In genomic region chr3:68790466-68790865, GRCm38 (mm10) we compare ENCODE assay signal across 18 mouse cellular contexts.
"Had no signal": no experiment of that assay in that cellular context is flagged by ENCODE, and none has a peak within 500 bp of the region (broad histone marks: within the 10 kb centered on the region; RNA-seq: fewer than 3 reads in every experiment).

No protein-coding gene starts in this region.

- H3K4me2 ChIP-seq: liver, embryonic 15.5 days; lung, embryonic 15.5 days; midbrain, embryonic 11.5 days; midbrain, embryonic 13.5 days; neural tube, embryonic 12.5 days; stomach, embryonic 15.5 days had no signal

- H3K9ac ChIP-seq: liver, embryonic 15.5 days; liver, postnatal 0 days; lung, embryonic 15.5 days; midbrain, embryonic 13.5 days; neural tube, embryonic 12.5 days; stomach, embryonic 15.5 days had no signal

- H3K36me3 ChIP-seq: liver, embryonic 15.5 days; lung, embryonic 15.5 days; midbrain, embryonic 13.5 days; neural tube, embryonic 12.5 days; stomach, embryonic 15.5 days had no signal

- H3K27ac ChIP-seq: liver, embryonic 15.5 days; macrophage; midbrain, embryonic 13.5 days; neural tube, embryonic 12.5 days; stomach, embryonic 15.5 days; stomach, postnatal 0 days had no signal

- H3K9me3 ChIP-seq: liver, embryonic 15.5 days; lung, embryonic 15.5 days; midbrain, embryonic 13.5 days; neural tube, embryonic 12.5 days; stomach, embryonic 15.5 days had no signal

- DNase-seq: liver, postnatal 0 days; lung, adult 2 months; lung, postnatal 14 days; lung, postnatal 36 days; right cerebral cortex, postnatal 14 days; thymus, adult 2 months; thymus, postnatal 25 days; thymus, postnatal 4 days had no signal

- ATAC-seq: liver, postnatal 0 days; lung, postnatal 0 days; midbrain, embryonic 13.5 days; midbrain, embryonic 16.5 days had no signal

- H3K4me1 ChIP-seq: liver, embryonic 15.5 days; stomach, embryonic 15.5 days had no signal

- H3K4me3 ChIP-seq: liver, embryonic 15.5 days; lung, embryonic 15.5 days; midbrain, embryonic 13.5 days; neural tube, embryonic 12.5 days; stomach, embryonic 15.5 days had no signal

- H3K27me3 ChIP-seq: liver, embryonic 15.5 days; lung, embryonic 15.5 days; midbrain, embryonic 13.5 days; neural tube, embryonic 12.5 days; stomach, embryonic 15.5 days had no signal
